Mouse (Mus musculus): ENCODE results near the gene Wdr1.

DNA sequence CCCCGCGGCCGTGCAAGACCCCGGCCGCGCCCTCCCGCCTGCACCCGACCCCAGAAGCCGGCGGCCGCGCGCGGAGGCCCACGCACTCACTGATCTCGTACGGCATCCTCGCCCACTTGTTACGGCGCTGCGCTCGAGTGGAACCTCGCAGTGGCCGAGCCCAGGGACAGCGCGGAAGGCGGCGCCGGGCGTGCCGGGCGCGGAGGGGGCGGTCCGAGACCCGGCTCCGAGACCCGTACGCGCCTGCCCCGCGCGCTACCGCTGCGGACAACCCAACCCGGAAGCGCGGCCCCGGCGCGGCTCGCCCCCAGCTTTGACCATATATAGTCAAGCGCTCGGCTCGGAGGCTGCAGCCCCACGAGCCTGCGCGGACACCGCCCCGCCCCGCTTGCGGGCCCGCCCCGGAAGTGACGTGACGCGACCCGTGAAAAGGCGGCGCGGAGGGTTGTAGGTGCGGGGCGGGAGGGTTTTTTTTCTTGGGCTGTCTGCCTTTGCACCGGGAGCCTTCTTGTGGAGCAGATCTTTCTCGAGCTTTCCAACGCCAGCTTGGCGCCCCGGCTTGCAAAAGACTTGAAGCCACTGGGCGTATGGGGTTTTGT lies 1.5 kb downstream of the Wdr1 start:
- TF ChIP-seq POLR2A (IDR thresholded peaks at IDR 0.05; ENCODE audit: borderline replicate concordance, insufficient read depth, low read length) (peak; percentile 80; the same call in 1 of the 2 replicates), CTCF (IDR thresholded peaks at IDR 0.05; ENCODE audit: borderline replicate concordance, insufficient read depth, low read depth, low read length) (no peak)

Measured in cerebellum, adult 2 months (tissue).